Mouse (Mus musculus): ENCODE results near the gene Cdc5l.
A peak's percentile ranks its signal among the peaks of the same experiment; 100 is the strongest.
"Not testable (repeated sequence)": the region's sequence is repeated elsewhere in the genome, so short reads cannot be mapped to it uniquely, and the experiment has no call there.

Cdc5l gene

DNA sequence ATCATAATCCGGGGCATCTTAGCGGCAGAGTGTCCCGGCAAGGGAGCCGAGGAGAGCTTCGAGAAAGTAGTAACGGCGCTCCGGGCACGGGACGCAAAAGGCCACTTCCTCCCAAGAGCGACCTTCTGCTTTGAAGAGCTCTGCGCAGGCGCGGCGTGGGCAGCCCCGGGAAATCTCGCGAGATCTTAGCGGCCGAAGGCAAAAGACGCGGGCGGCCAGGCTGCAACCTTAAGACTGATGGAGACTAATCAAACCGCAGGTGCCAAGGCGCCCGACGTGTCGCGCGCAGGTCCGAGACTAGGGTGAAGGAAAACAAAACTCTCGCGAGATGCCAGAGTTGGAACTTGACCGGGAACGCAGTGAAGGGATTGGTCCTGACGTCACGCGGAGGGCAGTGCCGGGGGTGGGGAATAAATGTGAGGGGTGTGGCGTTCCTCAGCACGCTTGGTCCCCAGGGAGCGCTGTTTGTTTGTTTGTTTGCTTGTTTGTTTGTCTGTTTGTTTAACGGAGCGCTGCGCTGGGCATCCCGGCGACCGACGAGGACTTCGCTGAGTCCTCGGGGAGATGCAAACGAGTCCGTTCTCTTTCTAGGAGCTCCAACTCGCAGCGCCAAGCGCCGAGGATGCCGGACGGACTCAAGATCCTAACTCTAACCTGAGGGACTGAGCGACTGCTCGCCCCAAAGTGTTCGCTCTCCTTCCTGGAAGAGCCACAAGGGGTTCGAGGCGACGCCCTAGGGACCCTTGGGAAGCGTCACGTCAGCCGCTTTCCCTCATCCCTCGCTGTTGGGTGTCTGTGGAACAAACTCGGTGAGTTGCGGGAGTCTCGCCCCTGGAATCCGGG, at the start of gene Cdc5l:
Cdc5l (minus strand) TSS at position 319 of the 843 bp plus-strand sequence.
- peak; percentile 97 to 99 for DNase-seq

DNA sequence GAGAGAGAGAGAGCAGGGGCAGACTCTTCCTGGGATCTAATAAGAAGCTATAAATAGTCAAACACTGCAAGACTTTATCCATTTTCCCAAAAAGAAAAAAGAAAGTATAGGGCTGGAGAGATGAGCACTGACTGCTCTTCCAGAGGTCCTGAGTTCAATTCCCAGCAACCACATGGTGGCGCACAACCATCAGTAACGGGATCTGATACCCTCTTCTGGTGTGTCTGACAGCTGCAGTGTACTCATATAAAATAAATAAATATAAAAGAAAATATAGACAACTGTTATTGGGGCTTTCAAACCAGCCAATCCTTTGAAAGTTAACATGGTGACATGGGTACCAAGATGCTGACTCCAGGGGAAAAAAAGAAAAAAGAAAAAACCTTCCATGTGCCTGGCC, 46.9 kb upstream of the Cdc5l start:
- DNase-seq, result no peak

GRCm38 (mm10) chr17:45478234-45478825, 44.8 kb upstream of the Cdc5l start:
- peak; percentile 64 to 84 for DNase-seq

GRCm38 (mm10) chr17:45474669-45475465, 41.3 kb upstream of the Cdc5l start, which contains the start of gene Spats1:
Gene Spats1, minus strand, starts transcription at chr17:45475415.
- peak; percentile 57 to 65 for DNase-seq

DNA sequence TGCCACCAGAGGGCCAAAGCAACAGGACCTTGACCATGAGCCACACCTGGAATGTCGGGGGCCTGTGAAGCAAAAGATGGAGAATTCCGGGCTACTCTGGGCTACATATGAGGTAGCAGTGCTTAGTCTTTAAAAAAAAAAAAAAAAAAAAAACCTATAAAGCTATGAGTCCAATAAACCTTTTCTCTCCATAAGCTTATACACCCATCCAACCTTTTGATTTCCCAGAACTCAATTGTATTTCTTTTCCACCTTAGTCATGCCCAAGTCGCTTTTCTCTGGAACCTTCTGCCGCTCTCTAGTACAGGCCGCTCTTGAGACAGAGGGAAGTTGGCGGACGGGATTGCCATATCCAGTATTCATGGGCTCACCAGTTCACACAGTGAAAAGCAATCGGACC, 40.6 kb upstream of the Cdc5l start:
- no peak for DNase-seq

GRCm38 (mm10) chr17:45473667-45474066, 40.1 kb upstream of the Cdc5l start:
- DNase-seq, result no peak

GRCm38 (mm10) chr17:45470726-45471125, 37.2 kb upstream of the Cdc5l start:
- no peak for DNase-seq

GRCm38 (mm10) chr17:45468302-45468701, 34.8 kb upstream of the Cdc5l start:
- DNase-seq, result no peak

DNA sequence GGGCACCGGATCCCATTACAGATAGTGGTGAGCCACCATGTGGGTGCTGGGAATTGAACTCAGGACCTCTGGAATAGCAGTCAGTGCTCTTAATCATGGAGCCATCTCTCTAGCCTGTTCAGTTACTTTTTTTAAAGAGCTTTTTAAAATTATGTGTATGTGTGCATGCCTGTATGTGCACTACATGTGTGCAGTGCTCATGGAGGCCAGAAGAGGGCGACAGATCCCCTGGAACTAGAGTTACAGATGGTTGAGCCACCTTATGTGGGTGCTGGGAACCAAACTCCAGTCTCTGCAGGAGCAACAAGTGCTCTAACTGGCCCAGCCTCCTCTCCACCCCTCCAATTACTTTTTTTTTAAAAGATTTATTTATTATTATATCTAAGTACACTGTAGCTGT, 33.2 kb upstream of the Cdc5l start:
- no peak for DNase-seq

DNA sequence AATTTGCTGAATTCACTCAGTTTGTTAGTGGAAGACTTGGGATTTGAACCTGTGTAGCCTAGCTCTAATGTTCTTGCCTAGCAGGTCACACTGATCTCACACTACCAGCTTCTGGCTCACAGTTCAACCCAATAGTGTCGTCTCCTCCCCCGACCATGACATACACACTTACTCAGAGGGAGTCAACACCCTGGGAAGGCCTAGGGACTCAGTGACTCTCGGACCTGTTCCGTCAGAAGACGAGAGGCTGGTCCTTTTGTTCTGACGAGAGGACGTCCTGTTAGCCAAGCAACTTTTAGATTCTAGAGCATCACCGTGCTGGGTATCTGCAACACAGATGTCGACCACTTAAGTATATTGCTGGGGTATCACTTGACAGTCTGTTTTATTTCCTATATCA, 30.7 kb upstream of the Cdc5l start:
- DNase-seq, result no peak

GRCm38 (mm10) chr17:45462506-45462905, 29.0 kb upstream of the Cdc5l start:
- DNase-seq, result no peak

GRCm38 (mm10) chr17:45459062-45459461, 25.5 kb upstream of the Cdc5l start:
- DNase-seq, result no peak

- no peak for DNase-seq
These were observed 25.0 kb upstream of the Cdc5l start for GRCm38 (mm10) chr17:45458516-45458915.

DNA sequence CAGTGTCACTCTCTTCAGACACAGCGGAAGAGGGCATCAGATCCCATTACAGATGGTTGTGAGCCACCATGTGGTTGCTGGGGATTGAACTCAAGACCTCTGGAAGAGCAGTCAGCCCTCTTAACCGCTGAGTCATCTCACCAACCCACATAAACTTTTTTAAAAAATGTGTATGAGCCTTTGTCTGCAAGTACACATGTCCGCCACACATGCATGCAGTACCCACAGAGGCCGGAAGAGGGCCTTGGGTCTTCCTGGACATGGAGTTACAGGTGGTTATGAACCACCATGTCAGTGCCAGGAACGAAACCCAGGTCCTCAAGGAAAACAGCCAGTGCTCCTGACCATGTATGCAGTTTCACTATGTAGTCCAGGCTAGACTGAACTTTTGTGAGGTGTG, 23.9 kb upstream of the Cdc5l start:
- DNase-seq, result no peak

- DNase-seq, result no peak
These were observed 23.0 kb upstream of the Cdc5l start for GRCm38 (mm10) chr17:45456260-45457152.

GRCm38 (mm10) chr17:45455783-45456182, 22.2 kb upstream of the Cdc5l start:
- not testable (repeated sequence) for DNase-seq

DNA sequence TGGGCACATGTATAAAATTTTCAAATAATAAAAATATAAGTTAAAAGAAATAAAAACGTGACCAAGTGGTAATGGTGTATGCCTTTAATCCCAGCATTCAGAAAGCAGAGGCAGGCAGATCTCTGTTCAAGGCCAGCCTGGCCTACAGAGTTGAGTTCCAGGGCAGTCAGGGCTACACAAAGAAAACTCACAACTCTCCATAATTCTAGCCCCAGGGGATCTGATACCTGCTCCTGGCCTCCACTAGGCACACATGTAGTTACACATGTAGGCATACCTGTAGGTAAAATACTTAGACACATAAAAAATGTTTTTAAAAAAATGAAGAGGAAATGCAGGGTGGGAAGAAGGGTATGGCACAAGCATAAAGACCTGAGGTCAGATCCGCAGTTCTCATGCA, 21.3 kb upstream of the Cdc5l start:
- no peak for DNase-seq

- DNase-seq, result no peak
These were observed 18.7 kb upstream of the Cdc5l start for GRCm38 (mm10) chr17:45452271-45452670.

DNA sequence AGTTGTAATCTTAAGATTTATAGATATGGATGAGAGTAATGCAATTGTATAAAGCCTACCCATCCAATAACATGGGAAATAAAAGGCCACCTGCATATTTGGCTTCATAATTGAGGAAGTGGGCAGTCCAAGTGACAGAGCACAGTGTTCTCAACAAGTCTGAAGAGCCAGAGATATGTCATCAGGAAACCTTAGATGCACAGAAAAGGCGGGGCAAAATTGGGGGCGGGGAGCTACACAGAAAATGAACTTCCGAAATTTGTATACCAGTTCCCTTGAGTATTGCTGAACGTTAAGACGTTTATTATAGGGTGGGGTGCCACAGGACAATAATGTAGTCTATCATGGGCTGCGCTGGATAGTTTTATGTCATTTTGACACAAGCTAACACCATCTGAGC, 16.6 kb upstream of the Cdc5l start:
- DNase-seq, result no peak

GRCm38 (mm10) chr17:45449586-45449985, 16.0 kb upstream of the Cdc5l start:
- no peak for DNase-seq

DNA sequence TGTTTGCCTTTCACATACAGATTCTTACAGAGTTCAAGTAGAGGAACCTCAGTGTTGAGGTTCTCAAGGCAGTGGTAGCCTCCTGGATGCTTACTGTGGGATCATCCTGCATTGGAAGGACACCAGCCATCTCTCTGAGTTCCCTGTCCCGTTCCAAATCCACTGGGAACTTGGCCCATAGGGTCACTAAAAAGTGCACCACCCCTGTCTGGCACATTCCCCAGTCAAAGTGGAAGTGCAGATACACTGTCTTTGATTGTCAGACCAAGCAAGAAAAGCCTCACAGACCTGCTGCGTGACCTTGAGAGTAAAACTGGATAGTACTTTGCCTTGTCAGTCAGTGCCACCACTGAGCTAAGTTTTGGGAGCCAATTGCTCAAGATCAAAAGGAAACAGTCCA, 13.5 kb upstream of the Cdc5l start:
- no peak for DNase-seq

DNA sequence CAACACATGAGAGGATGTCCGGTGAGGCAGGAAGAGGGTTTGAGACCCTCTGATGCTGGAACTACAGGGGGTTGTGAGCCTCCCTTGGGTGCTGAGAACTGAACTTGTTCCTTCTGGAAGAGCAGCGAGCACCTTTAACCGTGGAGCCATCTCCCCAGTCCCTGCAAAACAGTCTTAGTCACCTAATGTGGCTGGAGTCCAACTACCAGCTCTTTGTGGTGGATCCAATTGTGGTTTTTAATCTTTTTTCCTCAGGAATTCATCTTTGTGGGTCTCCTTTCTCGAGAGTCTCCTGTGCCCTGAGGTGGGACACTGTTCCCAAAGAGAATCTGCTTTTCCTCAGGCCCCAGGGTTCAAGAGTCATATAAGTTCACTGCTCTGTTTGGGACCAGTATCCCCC, 12.4 kb upstream of the Cdc5l start:
- DNase-seq, result no peak

GRCm38 (mm10) chr17:45434262-45434590, 689 bp upstream of the Cdc5l start:
- DNase-seq, result no peak

Measured in lung, postnatal 4 days (tissue).